Mouse (Mus musculus) gastrocnemius, adult 18-20 months (tissue): ENCODE results near the gene Vegfb. TPM values are rescaled to one million over a fixed set of nuclear protein-coding genes. Genes with fewer than 3 reads are reported as not detected.
A peak's percentile ranks its signal among the peaks of the same experiment; 100 is the strongest.

Experiments used
- DNase-seq: peaks from one replicate; pipeline ENCODE4 v3.0.0; 2021; ENCODE audit warnings: low spot score
- total RNA-seq, 2 experiments: library from RNA; stranded (reverse); gene quantifications; 2 replicates each; pipeline ENCODE4 v1.2.3; 2021

Vegfb gene
- total RNA-seq, 2 experiments from 2014 or later, result 181 to 206 TPM

DNA sequence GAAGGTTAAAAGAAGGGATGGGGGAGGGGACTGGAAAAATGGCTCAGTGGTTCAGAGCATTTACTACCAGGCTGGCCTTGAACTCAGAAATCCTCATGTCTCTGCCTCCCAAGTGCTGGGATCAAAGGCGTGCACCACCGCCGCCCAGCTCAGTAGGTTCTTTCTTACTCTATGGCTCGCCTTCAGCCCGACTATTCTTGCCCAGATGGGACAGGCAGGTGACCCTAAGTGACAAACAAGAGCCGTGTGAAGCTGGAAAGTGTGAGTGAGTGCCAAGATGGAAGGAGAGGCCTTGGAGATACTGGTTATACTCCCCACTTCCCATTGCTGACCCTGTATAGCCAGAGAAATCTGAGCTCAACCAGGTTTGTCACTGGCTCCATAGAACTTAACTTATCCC lies 43.7 kb downstream of the Vegfb start:
- no peak for DNase-seq

GRCm38 (mm10) chr19:6942764-6943163 lies 44.7 kb downstream of the Vegfb start:
- no peak for DNase-seq

GRCm38 (mm10) chr19:6942249-6942691 lies 45.2 kb downstream of the Vegfb start, which contains the start of gene Gpr137:
Gpr137 (minus strand) TSS chr19:6942480.
- peak; percentile 95 for DNase-seq

- peak; percentile 93 for DNase-seq
Observed at GRCm38 (mm10) chr19:6941372-6942248, 45.8 kb downstream of the Vegfb start, which contains the start of gene Bad. Bad (plus strand) TSS chr19:6941861.

DNA sequence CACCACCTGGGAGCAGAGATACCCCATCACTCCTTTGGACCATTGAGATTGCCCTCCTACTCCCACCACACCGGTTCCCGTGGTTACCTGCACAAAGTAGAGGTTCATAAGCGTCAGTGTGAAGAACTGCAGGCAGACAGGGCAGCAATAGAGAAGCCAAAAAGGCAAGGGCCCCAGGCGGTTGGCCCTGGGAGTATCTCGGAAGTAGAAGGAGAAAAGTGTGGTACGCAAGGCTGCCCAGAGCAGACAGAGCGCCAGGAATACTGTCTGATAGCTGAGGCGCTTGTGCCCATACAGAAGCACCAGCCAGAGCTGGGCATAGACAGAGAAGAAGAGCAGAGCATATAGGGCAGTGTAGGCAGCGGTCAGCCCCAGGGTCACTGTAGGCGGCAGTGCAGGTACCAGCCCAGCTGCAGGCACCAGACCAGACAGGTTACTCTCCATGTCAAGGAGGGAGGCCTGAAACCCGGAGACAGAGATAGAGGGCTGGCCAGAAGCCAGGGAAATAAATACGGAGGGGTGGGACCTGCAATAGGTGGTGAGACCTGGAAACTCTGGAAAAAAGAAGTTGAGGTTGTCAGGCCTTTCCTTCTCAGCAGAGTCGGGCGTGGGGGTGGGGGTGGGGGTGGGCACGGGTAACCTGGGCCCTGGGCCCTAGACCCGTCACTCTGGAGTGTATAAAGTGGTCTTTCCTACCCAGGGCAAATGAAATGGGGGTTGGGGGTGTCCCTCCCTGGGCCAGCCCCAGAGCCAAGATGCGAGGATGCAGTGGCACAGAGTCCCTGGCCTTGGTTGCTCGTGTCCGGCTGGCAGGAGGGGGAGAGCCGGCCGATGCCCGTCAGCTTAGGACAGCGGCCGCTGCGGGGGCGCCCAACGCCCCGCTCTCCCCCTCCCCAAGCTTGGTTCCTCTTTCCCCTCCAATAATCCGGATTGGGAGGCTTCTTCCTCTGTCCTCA lies 46.8 kb downstream of the Vegfb start:
- no peak for DNase-seq

DNA sequence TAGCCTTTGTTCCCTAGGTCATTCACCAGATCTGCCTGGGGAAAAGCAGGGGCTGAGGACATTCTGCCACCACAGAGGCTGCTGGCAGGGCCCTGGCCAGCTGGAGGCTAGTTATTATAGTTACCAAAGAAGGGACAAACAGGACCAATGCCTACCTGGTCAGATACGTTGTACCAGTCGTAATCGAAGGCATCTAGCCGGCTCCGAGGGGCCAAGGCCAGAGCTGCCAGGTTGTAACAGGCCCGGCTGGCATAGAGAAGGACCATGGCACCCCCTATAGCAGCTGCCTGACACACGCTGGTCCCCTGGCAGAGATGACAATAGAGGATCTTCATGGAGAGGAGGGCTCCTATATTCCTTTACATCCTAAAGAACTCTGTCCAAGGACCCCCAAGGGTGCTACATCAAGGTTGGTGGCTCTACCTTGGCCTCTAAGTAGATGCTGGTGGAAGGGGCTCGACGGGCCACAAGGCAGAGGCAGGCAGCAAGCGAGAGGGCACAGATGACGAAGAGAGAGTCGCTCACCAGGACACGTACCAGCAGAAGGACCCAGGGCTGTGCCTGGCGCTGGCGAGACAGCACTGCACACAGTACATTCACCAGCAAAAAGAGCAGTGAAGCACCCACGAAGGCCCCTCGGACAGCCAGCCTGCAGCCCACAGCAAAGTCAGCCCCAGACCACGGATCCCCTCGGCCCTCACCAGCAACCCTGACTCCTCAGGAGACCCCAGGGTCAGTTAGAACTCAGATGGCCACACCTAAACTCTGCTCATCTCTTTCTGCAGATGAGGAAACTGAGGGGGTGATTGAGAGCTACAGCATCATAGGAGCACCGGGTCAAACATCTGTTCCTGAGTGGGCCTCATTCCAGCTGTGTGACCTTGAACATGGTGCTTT lies 48.1 kb downstream of the Vegfb start:
- DNase-seq, result no peak

DNA sequence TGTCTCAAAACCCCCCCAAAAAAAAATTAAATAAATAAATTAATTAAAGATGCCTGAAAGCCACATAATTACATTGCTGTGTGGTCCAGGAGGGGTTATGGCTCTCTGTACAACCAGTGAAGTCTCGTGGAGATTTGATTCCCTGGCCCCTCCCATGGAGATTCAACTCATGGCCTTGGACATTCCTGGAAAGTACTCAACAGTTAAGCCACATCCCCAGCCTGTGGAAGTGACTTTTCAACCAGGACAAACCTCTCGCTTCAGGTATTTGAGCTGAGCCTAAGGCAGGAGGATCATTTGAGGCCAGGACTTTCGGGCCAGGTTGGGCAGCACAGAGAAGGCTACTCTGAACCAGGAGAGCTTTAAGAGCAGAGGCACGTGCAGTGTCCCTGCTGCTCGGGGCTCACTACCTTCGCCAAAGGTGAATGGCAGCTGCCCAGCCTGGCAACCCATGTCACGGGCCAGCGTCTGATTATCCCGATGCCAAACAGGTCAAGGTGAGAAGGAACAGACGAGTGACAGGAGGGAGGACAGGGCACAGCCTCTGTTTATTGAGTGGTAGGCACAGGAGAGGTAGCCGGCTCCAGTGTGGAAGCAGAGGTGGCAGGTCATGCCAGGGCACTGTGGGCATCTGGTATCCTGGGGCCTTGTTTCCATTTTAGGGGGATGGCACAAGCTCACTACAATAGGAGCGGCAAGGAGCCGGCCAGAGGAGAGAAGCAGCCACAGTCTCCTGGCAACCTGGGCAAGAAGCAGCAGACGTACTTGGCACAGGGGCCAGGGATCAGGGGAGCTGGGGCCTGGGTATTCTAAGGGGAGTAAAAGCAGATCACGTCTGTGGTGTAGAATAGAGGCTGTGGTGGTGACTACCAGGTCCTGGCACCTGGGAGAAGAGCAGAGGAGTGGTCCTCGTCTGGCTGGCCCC lies 49.6 kb downstream of the Vegfb start:
- DNase-seq, result no peak

- no peak for DNase-seq
Observed at GRCm38 (mm10) chr19:6936299-6936698, 51.2 kb downstream of the Vegfb start.

- DNase-seq, result no peak
Observed at GRCm38 (mm10) chr19:6934195-6934977, 53.1 kb downstream of the Vegfb start, which contains the start of gene Kcnk4. Kcnk4 (minus strand) TSS chr19:6934515.

DNA sequence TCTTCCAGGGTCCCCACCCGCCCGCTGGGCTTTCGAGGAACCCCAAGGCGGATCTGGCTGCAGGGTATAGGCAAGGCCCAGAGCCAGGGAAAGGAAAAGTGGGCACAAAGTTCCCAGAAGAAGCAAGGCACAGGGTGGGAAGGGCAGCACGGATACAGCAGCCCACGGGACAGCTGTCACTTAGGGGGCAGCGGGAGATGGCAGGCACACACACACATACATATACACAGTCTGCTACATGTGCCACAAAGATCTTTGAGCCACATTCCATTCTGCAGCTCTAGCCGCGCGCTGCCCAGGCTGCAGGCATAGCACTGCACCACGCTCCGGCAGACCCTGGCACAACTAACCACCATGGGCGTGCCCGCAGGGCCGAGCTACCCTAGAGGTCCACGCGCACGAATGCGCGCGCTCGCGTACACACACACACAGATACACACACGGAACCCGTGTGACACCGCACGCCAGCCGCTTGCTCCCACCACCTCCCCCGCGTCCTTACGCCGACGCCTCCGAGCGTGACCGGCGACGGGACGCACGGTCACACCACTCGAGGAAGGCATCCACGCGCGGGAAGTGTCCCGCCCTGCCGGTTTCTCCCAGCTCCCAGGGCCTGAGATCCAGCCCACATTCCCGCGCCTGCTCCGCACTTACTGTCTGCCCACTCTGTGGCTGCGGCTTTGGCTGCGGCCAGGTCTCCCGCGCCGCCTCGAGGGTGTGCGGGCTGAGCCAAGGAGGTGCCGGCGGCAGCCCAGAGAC lies 53.8 kb downstream of the Vegfb start:
- no peak for DNase-seq

GRCm38 (mm10) chr19:6933102-6933435 lies 54.4 kb downstream of the Vegfb start:
- no peak for DNase-seq

Other genes with a start within 250 kb of the Vegfb start
- gene Rps6ka4, start 147.0 kb downstream of the Vegfb start, total RNA-seq, result 10 to 100 TPM in 1 of 2 experiments, 1 to 10 TPM in 1; 9.1 to 10.6 TPM
- gene Ccdc88b, start 129.4 kb downstream of the Vegfb start, total RNA-seq, result under 1 TPM; 0.46 to 0.74 TPM
- 10 to 100 TPM; 43.9 to 44.7 TPM for gene Trmt112, start 78.0 kb downstream of the Vegfb start, total RNA-seq
- 100 to 1,000 TPM; 219 to 239 TPM for gene Prdx5, start 77.5 kb downstream of the Vegfb start, total RNA-seq
- gene Esrra, start 65.8 kb downstream of the Vegfb start, total RNA-seq, result 10 to 100 TPM; 76.5 to 93.1 TPM
- gene Catsperz, start 62.3 kb downstream of the Vegfb start, total RNA-seq, result not detected
- not detected for gene Kcnk4, start 53.1 kb downstream of the Vegfb start, total RNA-seq
- 10 to 100 TPM in 1 of 2 experiments, 1 to 10 TPM in 1; 9.7 to 12.2 TPM for gene Bad, start 45.8 kb downstream of the Vegfb start, total RNA-seq
- gene Gpr137, start 45.2 kb downstream of the Vegfb start, total RNA-seq, result 10 to 100 TPM; 10.0 to 10.4 TPM
- gene Ppp1r14b, start 12.7 kb downstream of the Vegfb start, total RNA-seq, result 100 to 1,000 TPM; 117 to 145 TPM
- 10 to 100 TPM; 10.2 to 11.3 TPM for gene Plcb3, start 11.2 kb downstream of the Vegfb start, total RNA-seq
- gene Fkbp2, start 7.2 kb downstream of the Vegfb start, total RNA-seq, result 10 to 100 TPM in 1 of 2 experiments, 1 to 10 TPM in 1; 8.2 to 13.1 TPM
- 10 to 100 TPM; 33.9 to 38.4 TPM for gene Dnajc4, start 4.9 kb upstream of the Vegfb start, total RNA-seq
- gene Nudt22, start 8.5 kb upstream of the Vegfb start, total RNA-seq, result 10 to 100 TPM; 12.0 to 13.7 TPM
- 10 to 100 TPM; 24.4 to 26.4 TPM for gene Trpt1, start 8.5 kb upstream of the Vegfb start, total RNA-seq
- under 1 TPM; 0.64 to 0.93 TPM for gene Fermt3, start 31.8 kb upstream of the Vegfb start, total RNA-seq
- 10 to 100 TPM; 89.7 to 98.5 TPM for gene Stip1, start 52.3 kb upstream of the Vegfb start, total RNA-seq
- 100 to 1,000 TPM; 276 to 311 TPM for gene Macrod1, start 69.2 kb upstream of the Vegfb start, total RNA-seq
- gene Flrt1, start 118.1 kb upstream of the Vegfb start, total RNA-seq, result 1 to 10 TPM; 1.1 to 1.9 TPM
- 10 to 100 TPM; 50.8 to 57.0 TPM for gene Otub1, start 218.7 kb upstream of the Vegfb start, total RNA-seq
- gene Cox8a, start 230.0 kb upstream of the Vegfb start, total RNA-seq, result 100 to 1,000 TPM in 1 of 2 experiments, 10 to 100 TPM in 1; 72.3 to 102 TPM